Mouse (Mus musculus) limb, embryonic 12.5 days (tissue): ENCODE results near the gene Tes. TPM values are rescaled to one million over a fixed set of nuclear protein-coding genes. Genes with fewer than 3 reads are reported as not detected.

Experiments
- ATAC-seq: fragments of 200-750 bp; cut with Nextera tagmentation; 2 replicates; pipeline ENCODE4 v1.8.0; 2017; ENCODE audit warnings: low read depth, moderate TSS enrichment; ENCODE audit not compliant: insufficient number of reproducible peaks, insufficient read depth, low FRiP score, low TSS enrichment
- H3K27ac ChIP-seq: fragments of 300-500 bp; sonication (generic); 2 replicates; pipeline ENCODE4 v1.5.1; 2016; ENCODE audit warnings: mild to moderate bottlenecking, moderate library complexity
- H3K27me3 ChIP-seq: fragments of 300-500 bp; sonication (generic); 2 replicates; pipeline ENCODE4 v1.6.1; 2016; ENCODE audit warnings: mild to moderate bottlenecking, moderate library complexity
- H3K36me3 ChIP-seq: fragments of 300-500 bp; sonication (generic); 2 replicates; pipeline ENCODE4 v1.6.1; 2016; ENCODE audit warnings: mild to moderate bottlenecking, moderate library complexity
- H3K4me1 ChIP-seq: fragments of 300-500 bp; sonication (generic); replicated peaks from 2 replicates; pipeline ENCODE4 v1.6.1; 2016
- H3K4me2 ChIP-seq: fragments of 300-500 bp; sonication (generic); 2 replicates; pipeline ENCODE4 v1.6.1; 2016; ENCODE audit warnings: mild to moderate bottlenecking, moderate library complexity
- H3K4me3 ChIP-seq: fragments of 300-500 bp; sonication (generic); replicated peaks from 2 replicates; pipeline ENCODE4 v1.5.1; 2016; ENCODE audit warnings: mild to moderate bottlenecking
- H3K9ac ChIP-seq: fragments of 300-500 bp; sonication (generic); replicated peaks from 2 replicates; pipeline ENCODE4 v1.6.1; 2016; ENCODE audit warnings: mild to moderate bottlenecking, moderate library complexity
- H3K9me3 ChIP-seq: fragments of 300-500 bp; sonication (generic); 2 replicates; pipeline ENCODE4 v1.6.1; 2016; ENCODE audit warnings: mild to moderate bottlenecking, moderate library complexity
- WGBS: fragments of 180-500 bp; shearing (Covaris S2); methylation state at CpG from one replicate; pipeline ENCODE4 v1.1.7; 2016; 5-methylcytosine and 5-hydroxymethylcytosine counted together
- polyA plus RNA-seq: library from polyadenylated mRNA; unstranded; fragments of >200 nt; fragmentation: Nextera tagmentation; extraction: Ambion mirVana; gene quantifications from 2 replicates; pipeline ENCODE4 v1.2.1, GENCODE M21; 2016

Tes gene
- polyA plus RNA-seq, 1 experiment from 2014 or later: 93.4 TPM

- Histone ChIP-seq H3K4me3 (no peak overlapping the region), H3K4me2 (no peak overlapping the region), H3K36me3 (no peaks in the 10 kb centered on the region), H3K27me3 (no peaks in the 10 kb centered on the region), H3K27ac (no peak overlapping the region), H3K9ac (no peak overlapping the region), H3K9me3 (no peaks in the 10 kb centered on the region), H3K4me1 (no peaks in the 10 kb centered on the region)
- no peak for ATAC-seq
- WGBS: 97% methylated on average over 1 of the region's 1 CpGs
These were observed 47.1 kb downstream of the Tes start for GRCm38 (mm10) chr6:17112081-17112480.

DNA sequence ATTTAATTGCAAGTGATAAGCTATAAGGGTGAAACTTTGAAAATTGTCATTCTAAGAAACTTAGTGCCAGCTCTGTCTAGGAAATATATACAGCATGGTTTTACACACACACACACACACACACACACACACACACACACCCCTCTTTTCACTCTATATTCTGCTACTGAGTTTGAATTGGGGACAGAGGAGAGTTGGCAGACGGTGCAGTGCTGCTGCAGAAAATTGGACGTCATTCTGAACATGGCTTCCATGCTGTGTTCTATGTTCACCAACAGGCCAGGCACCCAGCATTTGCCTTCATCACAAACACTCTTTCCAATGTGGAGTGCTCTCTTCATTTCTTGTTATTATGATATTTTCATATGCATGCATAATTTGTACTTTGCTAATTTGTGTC lies 48.0 kb downstream of the Tes start:
- 89% methylated on average over 2 of the region's 2 CpGs for WGBS
- no peaks in the 10 kb centered on the region for H3K36me3 ChIP-seq
- ATAC-seq: no peak

DNA sequence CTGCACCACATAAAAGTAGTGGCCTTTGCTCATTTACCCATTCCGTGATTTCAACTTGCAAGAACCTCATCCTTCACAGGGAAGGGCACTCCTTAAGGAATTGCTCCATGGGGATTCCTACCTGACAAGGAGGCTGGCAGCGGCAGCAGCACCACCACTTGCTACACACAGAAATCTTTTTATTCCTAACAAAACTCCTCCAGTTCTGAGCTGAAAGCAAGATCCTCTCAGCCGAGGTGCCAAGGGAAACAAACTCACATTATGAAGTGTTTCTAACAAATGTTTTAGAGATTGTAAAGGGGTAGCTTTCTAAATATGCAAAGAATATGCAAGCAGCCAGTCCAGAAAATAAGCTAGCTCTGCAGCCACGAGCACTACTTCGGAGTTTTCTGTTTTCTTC lies 49.6 kb downstream of the Tes start:
- 81% methylated on average over 5 of the region's 5 CpGs for WGBS

More for the DNA sequence above, 48.0 kb downstream of the Tes start:
- H3K4me2 ChIP-seq: no peak overlapping the region
- H3K27ac ChIP-seq: no peak overlapping the region
- H3K9ac ChIP-seq: no peak overlapping the region
- H3K4me1 ChIP-seq: no peaks in the 10 kb centered on the region
- no peaks in the 10 kb centered on the region for H3K9me3 ChIP-seq
- H3K4me3 ChIP-seq: no peak overlapping the region
- H3K27me3 ChIP-seq: no peaks in the 10 kb centered on the region

GRCm38 (mm10) chr6:17115046-17115790 lies 50.3 kb downstream of the Tes start:
- WGBS: 79% methylated on average over 2 of the region's 2 CpGs
- H3K36me3 ChIP-seq: no peaks in the 10 kb centered on the region
- no peak overlapping the region for H3K4me3 ChIP-seq
- no peaks in the 10 kb centered on the region for H3K9me3 ChIP-seq
- H3K9ac ChIP-seq: no peak overlapping the region
- H3K4me1 ChIP-seq: no peaks in the 10 kb centered on the region
- no peak for ATAC-seq
- no peak overlapping the region for H3K27ac ChIP-seq
- no peak overlapping the region for H3K4me2 ChIP-seq
- H3K27me3 ChIP-seq: no peaks in the 10 kb centered on the region

More for the DNA sequence above, 49.6 kb downstream of the Tes start:
- no peaks in the 10 kb centered on the region for H3K27me3 ChIP-seq
- H3K9me3 ChIP-seq: no peaks in the 10 kb centered on the region
- no peak overlapping the region for H3K4me2 ChIP-seq
- ATAC-seq: no peak
- H3K27ac ChIP-seq: no peak overlapping the region
- no peaks in the 10 kb centered on the region for H3K36me3 ChIP-seq
- H3K4me1 ChIP-seq: no peaks in the 10 kb centered on the region
- no peak overlapping the region for H3K4me3 ChIP-seq
- H3K9ac ChIP-seq: no peak overlapping the region

GRCm38 (mm10) chr6:17119521-17120232 lies 54.7 kb downstream of the Tes start:
- Histone ChIP-seq H3K9ac (no peak overlapping the region), H3K4me2 (no peak overlapping the region), H3K27me3 (no peaks in the 10 kb centered on the region), H3K36me3 (no peaks in the 10 kb centered on the region), H3K4me1 (no peaks in the 10 kb centered on the region), H3K27ac (no peak overlapping the region), H3K9me3 (no peaks in the 10 kb centered on the region), H3K4me3 (no peak overlapping the region)
- 90% methylated on average over 7 of the region's 7 CpGs for WGBS
- ATAC-seq: no peak

- 73% methylated on average over 2 of the region's 2 CpGs for WGBS
- H3K27me3 ChIP-seq: no peaks in the 10 kb centered on the region
- H3K9me3 ChIP-seq: no peaks in the 10 kb centered on the region
- H3K4me2 ChIP-seq: no peak overlapping the region
- H3K27ac ChIP-seq: no peak overlapping the region
- H3K9ac ChIP-seq: no peak overlapping the region
- no peaks in the 10 kb centered on the region for H3K36me3 ChIP-seq
- H3K4me3 ChIP-seq: no peak overlapping the region
- H3K4me1 ChIP-seq: no peaks in the 10 kb centered on the region
- ATAC-seq: no peak
These were observed 75.1 kb downstream of the Tes start for GRCm38 (mm10) chr6:17140021-17140420.

DNA sequence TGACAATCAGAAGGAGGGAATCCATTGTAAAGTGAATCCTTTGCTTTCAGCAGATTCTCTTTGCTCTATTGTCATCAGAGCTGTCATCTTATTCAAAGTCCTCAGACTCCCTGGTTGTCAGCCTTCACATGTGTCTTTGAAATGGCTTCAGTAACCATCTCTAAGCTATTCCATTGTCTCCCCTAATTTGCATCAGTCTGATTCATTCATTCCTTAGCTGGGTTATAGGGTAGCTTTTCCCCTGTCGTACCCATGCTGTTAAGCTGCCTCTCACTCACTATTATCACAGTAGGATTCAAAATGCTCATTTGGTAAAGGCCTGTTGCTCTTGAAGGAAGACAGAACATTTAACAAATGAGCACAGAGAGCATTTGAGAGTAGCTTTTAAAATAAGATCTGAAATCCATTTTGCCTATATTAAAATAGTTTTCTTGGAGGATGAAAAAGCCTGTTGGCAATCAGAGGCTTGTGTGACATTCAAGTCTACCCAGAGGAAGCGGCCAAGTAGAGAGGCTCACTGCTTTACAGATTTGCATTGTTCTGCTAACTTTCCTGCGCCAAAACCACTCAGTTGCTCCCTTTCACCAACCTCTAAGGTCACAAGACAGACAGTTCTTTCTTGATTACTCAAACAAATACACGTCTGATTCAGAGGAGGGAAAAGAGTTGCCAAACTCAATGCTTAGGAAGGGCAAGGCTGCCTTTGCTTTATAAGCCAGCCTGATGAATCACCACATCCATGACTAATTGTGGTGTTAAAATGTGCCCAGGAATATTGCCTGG lies 77.8 kb downstream of the Tes start:
- Histone ChIP-seq H3K4me1 (no peaks in the 10 kb centered on the region), H3K9ac (no peak overlapping the region), H3K9me3 (no peaks in the 10 kb centered on the region), H3K4me2 (no peak overlapping the region), H3K27ac (no peak overlapping the region), H3K36me3 (no peaks in the 10 kb centered on the region), H3K27me3 (no peaks in the 10 kb centered on the region), H3K4me3 (no peak overlapping the region)
- WGBS: 62% methylated on average over 4 of the region's 4 CpGs
- ATAC-seq: no peak

- Histone ChIP-seq H3K9me3 (no peaks in the 10 kb centered on the region), H3K9ac (no peak overlapping the region), H3K36me3 (no peaks in the 10 kb centered on the region), H3K4me2 (no peak overlapping the region), H3K4me3 (no peak overlapping the region), H3K27ac (no peak overlapping the region), H3K27me3 (no peaks in the 10 kb centered on the region), H3K4me1 (no peaks in the 10 kb centered on the region)
- 69% methylated on average over 4 of the region's 4 CpGs for WGBS
- no peak for ATAC-seq
These were observed 86.2 kb downstream of the Tes start for GRCm38 (mm10) chr6:17151071-17151715.

DNA sequence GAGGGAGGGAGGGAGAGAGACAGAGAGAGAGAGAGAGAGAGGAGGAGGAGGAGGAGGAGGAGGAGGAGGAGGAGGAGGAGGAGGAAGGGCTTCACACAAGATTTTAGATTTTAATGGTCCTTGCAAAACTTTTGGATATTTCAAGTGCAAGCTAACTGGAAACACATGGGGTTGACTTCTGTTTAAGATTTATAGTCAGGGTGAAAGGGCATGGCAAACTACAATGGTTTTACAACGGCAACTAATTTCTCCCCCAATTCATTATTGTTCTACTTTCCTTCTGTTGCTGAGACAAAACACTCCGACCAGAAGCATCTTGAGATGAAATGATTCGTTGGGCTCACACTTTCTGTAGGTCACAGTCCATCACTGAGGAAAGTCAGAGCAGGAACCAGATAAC lies 87.6 kb downstream of the Tes start:
- H3K4me2 ChIP-seq: no peak overlapping the region
- WGBS: 17% methylated on average over 3 of the region's 3 CpGs
- no peaks in the 10 kb centered on the region for H3K9me3 ChIP-seq
- no peaks in the 10 kb centered on the region for H3K4me1 ChIP-seq
- H3K27me3 ChIP-seq: no peaks in the 10 kb centered on the region
- H3K4me3 ChIP-seq: no peak overlapping the region
- no peaks in the 10 kb centered on the region for H3K36me3 ChIP-seq
- H3K27ac ChIP-seq: no peak overlapping the region
- no peak for ATAC-seq
- no peak overlapping the region for H3K9ac ChIP-seq
